Mouse (Mus musculus): ENCODE data around the gene Mfsd4a.

Mfsd4a gene

GRCm38 (mm10) chr1:132075576-132075975 is 7.7 kb upstream of the Mfsd4a start:
- in situ Hi-C loops (cut with MboI; ENCODE audit: low pct_unique_long_range_greater_than_20kb in 1 of 2, low sequenced_read_pairs in 2 of 2, unreplicated experiment in 1 of 2) = no loop called here

DNA sequence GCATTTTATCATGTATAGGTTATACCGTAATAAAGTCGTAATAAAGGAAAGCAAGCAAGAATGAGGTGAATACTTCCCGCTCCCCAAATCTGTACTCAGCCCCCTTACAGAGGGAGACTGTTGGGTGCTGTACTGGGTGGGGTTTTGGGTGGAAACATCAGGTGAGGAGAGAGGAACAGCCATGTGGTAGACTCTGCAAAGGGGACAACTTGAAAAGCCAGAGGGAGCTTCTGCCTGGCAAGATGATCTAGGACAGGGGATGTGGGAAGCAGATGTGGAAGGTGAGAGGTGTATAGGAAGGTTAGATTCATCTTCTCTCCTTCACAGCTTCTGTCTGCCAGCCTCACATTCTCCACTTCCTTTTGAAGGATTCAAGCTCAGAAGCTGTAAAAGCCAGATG is 2.8 kb upstream of the Mfsd4a start:
- in situ Hi-C loops (cut with MboI; ENCODE audit: low pct_unique_long_range_greater_than_20kb in 1 of 2, low sequenced_read_pairs in 2 of 2, unreplicated experiment in 1 of 2) = no loop called here

GRCm38 (mm10) chr1:132069436-132069835 is 1.6 kb upstream of the Mfsd4a start:
- in situ Hi-C loops (cut with MboI; ENCODE audit: low pct_unique_long_range_greater_than_20kb in 1 of 2, low sequenced_read_pairs in 2 of 2, unreplicated experiment in 1 of 2) = no loop called here

- in situ Hi-C loops (cut with MboI; ENCODE audit: low pct_unique_long_range_greater_than_20kb in 1 of 2, low sequenced_read_pairs in 2 of 2, unreplicated experiment in 1 of 2) = no loop called here
Observed at GRCm38 (mm10) chr1:132065475-132066172, 2.2 kb downstream of the Mfsd4a start.

GRCm38 (mm10) chr1:132065001-132065400 is 2.9 kb downstream of the Mfsd4a start:
- in situ Hi-C loops (cut with MboI; ENCODE audit: low pct_unique_long_range_greater_than_20kb in 1 of 2, low sequenced_read_pairs in 2 of 2, unreplicated experiment in 1 of 2) = no loop called here

DNA sequence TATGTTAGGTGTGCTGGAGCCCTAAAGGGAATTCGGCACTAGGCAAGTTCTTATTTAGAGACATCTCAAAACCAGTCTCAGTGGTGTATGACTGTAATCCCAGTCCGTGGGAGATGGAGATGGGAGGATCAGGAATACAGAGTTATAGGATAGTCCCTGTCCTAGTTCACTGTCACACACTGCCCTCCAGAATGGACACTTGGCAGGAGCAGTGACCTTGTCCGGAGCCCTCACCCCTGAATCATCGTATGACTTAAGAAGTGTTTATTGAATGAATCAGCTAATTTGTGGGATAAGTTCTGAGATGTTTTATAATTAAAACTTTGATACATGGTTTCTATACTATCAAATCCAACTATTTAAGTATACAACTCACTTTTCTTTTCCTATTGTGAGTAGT is 4.8 kb downstream of the Mfsd4a start:
- in situ Hi-C loops (cut with MboI; ENCODE audit: low pct_unique_long_range_greater_than_20kb in 1 of 2, low sequenced_read_pairs in 2 of 2, unreplicated experiment in 1 of 2) = no loop called here

DNA sequence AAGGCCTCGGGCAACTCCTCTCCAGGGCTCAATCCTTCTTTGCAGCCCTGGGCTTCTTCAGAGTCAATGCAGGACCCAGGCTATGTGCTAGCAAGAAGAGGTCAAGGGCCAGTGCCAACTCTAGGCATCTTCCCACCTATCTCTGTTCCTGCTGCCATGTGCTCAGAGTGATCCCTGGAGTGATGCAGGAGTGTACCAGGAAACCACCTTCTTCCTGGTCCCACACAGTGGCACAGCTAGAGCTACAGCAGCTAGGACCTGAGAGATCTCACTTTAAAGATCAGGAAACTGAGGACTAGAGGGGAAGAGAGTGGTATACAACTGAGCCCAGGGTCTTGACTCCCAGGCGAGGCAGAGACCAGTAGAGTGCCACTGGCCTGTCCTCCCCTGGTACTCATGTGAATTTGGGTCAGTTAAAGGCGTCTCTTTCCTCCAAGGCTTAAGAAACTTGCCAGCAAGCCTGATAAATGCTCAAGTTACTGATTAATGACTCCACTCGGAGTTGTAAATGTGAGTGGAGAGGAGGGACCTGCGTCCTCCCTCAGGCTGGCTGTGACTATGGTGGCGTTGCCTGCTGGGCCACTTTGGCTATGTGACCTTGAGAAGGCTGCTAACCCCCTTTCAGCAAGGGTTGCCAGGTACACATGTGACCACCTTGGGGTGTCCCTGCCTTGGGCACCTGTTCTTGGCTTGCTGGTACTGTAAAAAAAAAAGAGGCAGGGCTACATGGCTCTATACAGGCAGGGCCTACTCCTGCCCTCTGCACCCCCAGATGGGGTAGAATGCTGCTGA is 5.9 kb downstream of the Mfsd4a start:
- in situ Hi-C loops (cut with MboI; ENCODE audit: low pct_unique_long_range_greater_than_20kb in 1 of 2, low sequenced_read_pairs in 2 of 2, unreplicated experiment in 1 of 2) = no loop called here

GRCm38 (mm10) chr1:132060036-132060769 is 7.7 kb downstream of the Mfsd4a start:
- in situ Hi-C loops (cut with MboI; ENCODE audit: low pct_unique_long_range_greater_than_20kb in 1 of 2, low sequenced_read_pairs in 2 of 2, unreplicated experiment in 1 of 2) = no loop called here

DNA sequence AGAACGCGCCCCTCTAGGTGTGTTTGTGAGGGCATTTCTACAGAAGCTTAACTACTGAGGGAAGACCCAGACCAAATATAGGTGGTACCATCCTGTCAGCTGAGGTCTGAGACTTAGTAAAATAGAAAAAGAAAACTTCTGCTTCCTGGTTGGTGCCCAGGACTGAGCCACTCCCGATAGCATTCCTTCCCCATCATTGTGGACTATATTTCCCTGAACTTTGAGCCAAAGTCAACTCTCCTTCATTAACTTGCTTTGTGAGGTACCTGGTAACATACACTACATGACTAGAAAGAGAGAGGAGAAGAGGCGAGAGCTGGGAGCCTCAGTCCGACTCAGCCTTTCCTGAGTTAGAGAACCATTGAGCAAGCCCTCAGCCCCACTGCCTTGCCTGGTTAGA is 9.3 kb downstream of the Mfsd4a start:
- in situ Hi-C loops (cut with MboI; ENCODE audit: low pct_unique_long_range_greater_than_20kb in 1 of 2, low sequenced_read_pairs in 2 of 2, unreplicated experiment in 1 of 2) = no loop called here

- in situ Hi-C loops (cut with MboI; ENCODE audit: low pct_unique_long_range_greater_than_20kb in 1 of 2, low sequenced_read_pairs in 2 of 2, unreplicated experiment in 1 of 2) = no loop called here
Observed at GRCm38 (mm10) chr1:132055054-132055664, 12.7 kb downstream of the Mfsd4a start.

DNA sequence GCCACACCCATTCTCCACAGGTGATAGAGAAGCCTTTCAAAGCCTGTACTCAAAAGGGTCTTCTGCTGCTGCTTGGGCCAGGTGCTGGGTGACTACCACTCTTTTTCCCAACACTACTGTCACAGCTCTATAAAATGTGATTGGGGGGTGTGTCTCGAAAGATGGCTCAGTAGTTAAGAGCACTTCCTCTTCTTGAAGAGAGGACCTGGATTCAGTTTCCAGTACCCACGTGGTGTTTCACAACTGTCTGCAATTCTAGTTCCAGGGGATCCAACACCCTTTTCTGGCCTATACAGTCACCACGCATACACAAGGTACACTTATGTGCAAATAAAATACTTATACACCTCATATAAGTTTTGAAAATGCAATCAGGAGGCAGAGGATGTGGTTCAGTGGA is 13.5 kb downstream of the Mfsd4a start:
- in situ Hi-C loops (cut with MboI; ENCODE audit: low pct_unique_long_range_greater_than_20kb in 1 of 2, low sequenced_read_pairs in 2 of 2, unreplicated experiment in 1 of 2) = no loop called here

DNA sequence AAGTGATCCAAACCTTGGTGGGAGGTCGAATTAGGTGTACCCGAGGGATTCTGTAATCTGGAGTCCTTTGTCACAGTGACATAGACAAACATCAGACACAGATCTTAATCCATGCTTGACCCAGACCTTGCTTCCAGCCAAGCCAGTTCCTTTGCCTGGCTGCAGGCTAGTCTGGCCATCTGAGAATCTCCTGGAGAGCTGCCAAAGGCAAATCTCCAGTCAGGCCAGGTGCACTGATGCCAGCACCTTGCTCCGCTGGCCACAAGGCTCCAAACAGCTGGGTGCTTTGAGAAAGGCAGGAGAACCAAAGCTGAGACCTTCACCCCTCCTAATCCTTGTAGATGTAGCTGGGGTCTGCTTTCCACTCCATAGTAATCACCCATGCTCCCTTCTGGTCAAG is 16.1 kb downstream of the Mfsd4a start:
- in situ Hi-C loops (cut with MboI; ENCODE audit: low pct_unique_long_range_greater_than_20kb in 1 of 2, low sequenced_read_pairs in 2 of 2, unreplicated experiment in 1 of 2) = no loop called here

- in situ Hi-C loops (cut with MboI; ENCODE audit: low pct_unique_long_range_greater_than_20kb in 1 of 2, low sequenced_read_pairs in 2 of 2, unreplicated experiment in 1 of 2) = loop anchor here in 1 of 2 experiments (5.0 kb wide), 1 partner anchor 49 kb away; no protein-coding TSS in a partner anchor
Observed at GRCm38 (mm10) chr1:132046143-132046735, 21.6 kb downstream of the Mfsd4a start.

GRCm38 (mm10) chr1:132043759-132044158 is 24.1 kb downstream of the Mfsd4a start:
- in situ Hi-C loops (cut with MboI; ENCODE audit: low pct_unique_long_range_greater_than_20kb in 1 of 2, low sequenced_read_pairs in 2 of 2, unreplicated experiment in 1 of 2) = no loop called here

- in situ Hi-C loops (cut with MboI; ENCODE audit: low pct_unique_long_range_greater_than_20kb in 1 of 2, low sequenced_read_pairs in 2 of 2, unreplicated experiment in 1 of 2) = no loop called here
Observed at GRCm38 (mm10) chr1:132040201-132040621, 27.7 kb downstream of the Mfsd4a start.

GRCm38 (mm10) chr1:132038753-132039152 is 29.1 kb downstream of the Mfsd4a start:
- in situ Hi-C loops (cut with MboI; ENCODE audit: low pct_unique_long_range_greater_than_20kb in 1 of 2, low sequenced_read_pairs in 2 of 2, unreplicated experiment in 1 of 2) = no loop called here

GRCm38 (mm10) chr1:132037746-132038145 is 30.1 kb downstream of the Mfsd4a start:
- in situ Hi-C loops (cut with MboI; ENCODE audit: low pct_unique_long_range_greater_than_20kb in 1 of 2, low sequenced_read_pairs in 2 of 2, unreplicated experiment in 1 of 2) = no loop called here

DNA sequence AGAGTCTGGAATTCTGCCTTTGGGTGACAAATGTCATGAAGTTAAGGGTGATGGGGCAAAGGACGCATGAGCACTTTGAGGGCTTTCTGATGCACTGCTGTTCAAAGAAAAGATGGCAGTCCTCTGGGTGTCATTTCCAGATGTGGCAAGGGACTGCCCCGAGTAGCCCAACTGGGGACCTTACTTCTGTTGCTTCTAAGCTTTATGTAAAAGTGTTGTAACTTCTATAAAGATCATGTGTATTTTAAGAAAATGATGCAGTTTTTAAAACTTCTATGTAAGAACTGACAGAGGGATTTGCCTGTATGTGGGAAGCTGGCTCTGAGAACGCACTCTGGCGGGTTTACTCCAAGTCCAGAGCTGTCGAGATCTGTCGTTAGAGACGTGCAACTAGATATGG is 35.7 kb downstream of the Mfsd4a start:
- in situ Hi-C loops (cut with MboI; ENCODE audit: low pct_unique_long_range_greater_than_20kb in 1 of 2, low sequenced_read_pairs in 2 of 2, unreplicated experiment in 1 of 2) = no loop called here
